Mouse (Mus musculus): Measurements from ENCODE around the gene Mfap4.

DNA sequence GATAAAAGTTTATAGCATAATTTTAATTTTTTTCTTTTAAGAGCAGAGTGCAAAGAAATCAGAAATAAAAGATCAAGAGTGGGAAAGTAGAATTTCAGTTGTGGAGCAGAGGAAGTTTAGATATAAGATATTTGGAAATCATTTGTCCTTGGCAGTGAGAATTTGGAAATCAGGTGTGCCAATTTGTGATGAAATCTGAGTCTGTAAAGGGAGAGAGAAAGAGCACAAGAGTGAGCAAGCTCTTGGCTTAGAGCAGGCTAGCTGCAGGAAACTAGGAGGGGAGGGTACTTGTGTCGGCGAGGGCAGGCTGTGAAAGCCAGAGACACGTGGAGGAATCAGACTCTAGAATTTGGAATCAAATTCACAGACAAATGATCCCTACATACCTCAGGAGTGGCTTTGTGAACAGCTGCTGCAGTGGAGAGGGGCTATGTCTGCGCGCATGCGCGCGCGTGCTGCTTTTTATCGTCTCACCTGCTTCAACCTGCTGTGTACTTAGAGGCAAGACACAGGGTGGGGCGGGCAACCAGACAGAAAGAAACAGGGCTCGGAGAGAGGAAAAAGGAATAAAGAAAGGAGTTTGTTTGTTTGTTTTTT, 8.3 kb upstream of the Mfap4 start:
- TF ChIP-seq CTCF (IDR thresholded peaks at IDR 0.05; ENCODE audit: low read depth, low read length) = no peak
- TF ChIP-seq POLR2A (IDR thresholded peaks at IDR 0.05; ENCODE audit: borderline replicate concordance, low read depth, low read length) = no peak

All from bone marrow macrophage, adult 2 months (primary cell).